Mouse (Mus musculus): ENCODE results near the gene Spcs3. TPM values are rescaled to one million over a fixed set of nuclear protein-coding genes. Genes with fewer than 3 reads are reported as not detected.
"Not testable (repeated sequence)": the region's sequence is repeated elsewhere in the genome, so short reads cannot be mapped to it uniquely, and the experiment has no call there.

The Spcs3 gene
- polyA plus RNA-seq, 1 experiment from 2014 or later: 60.2 TPM

- ATAC-seq (ENCODE audit: insufficient read depth): no peak
- 67% methylated on average over 3 of the region's 3 CpGs for WGBS (ENCODE audit: insufficient replicate concordance)
- no peak overlapping the region for H3K27ac ChIP-seq (replicated peaks)
- no peaks in the 10 kb centered on the region for H3K4me1 ChIP-seq (replicated peaks)
- no peak overlapping the region for H3K9ac ChIP-seq
- no peaks in the 10 kb centered on the region for H3K27me3 ChIP-seq
- H3K4me3 ChIP-seq (replicated peaks): no peak overlapping the region
- no peaks in the 10 kb centered on the region for H3K36me3 ChIP-seq (replicated peaks)
- H3K4me2 ChIP-seq: no peak overlapping the region
- H3K9me3 ChIP-seq (replicated peaks): no peaks in the 10 kb centered on the region
Measured at GRCm38 (mm10) chr8:54537285-54537684, 7.5 kb upstream of the Spcs3 start.

- WGBS (ENCODE audit: insufficient replicate concordance): 79% methylated on average over 5 of the region's 5 CpGs
- H3K4me3 ChIP-seq (replicated peaks): no peak overlapping the region
Measured at GRCm38 (mm10) chr8:54535172-54535571, 5.4 kb upstream of the Spcs3 start.

DNA sequence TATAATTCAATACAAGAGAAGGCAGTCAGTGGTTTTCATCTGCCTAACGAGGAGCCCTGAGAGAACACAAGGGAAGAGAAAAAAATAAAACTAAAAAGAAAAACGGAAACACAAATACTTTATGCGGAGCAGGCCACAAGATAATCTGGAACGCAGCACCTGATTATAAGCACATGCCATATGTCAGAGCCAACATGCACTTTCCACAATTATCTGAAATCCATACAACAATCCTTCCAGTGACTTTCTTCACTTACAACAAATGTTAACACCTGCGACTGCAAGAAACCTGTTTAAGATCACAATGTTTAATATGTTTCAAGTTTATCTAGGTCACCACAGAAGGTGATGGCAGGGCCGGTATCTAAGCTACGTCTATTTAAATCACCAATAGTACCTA, 1.2 kb downstream of the Spcs3 start:
- peaks cover 21% of the 10 kb centered on the region for H3K36me3 ChIP-seq (replicated peaks)
- H3K4me2 ChIP-seq: peak overlapping the region; percentile 89
- H3K27me3 ChIP-seq: no peaks in the 10 kb centered on the region
- peak overlapping the region; percentile 90 for H3K4me3 ChIP-seq (replicated peaks)
- peaks cover 28% of the 10 kb centered on the region for H3K4me1 ChIP-seq (replicated peaks)
- no peak for ATAC-seq (ENCODE audit: insufficient read depth)
- WGBS (ENCODE audit: insufficient replicate concordance): 22% methylated on average over 7 of the region's 7 CpGs
- no peaks in the 10 kb centered on the region for H3K9me3 ChIP-seq (replicated peaks)
- 0 out of 2 replicates have a peak overlapping the region, but pooled peaks have one; percentile 29 for H3K27ac ChIP-seq (replicated peaks)
- peak overlapping the region; percentile 80 for H3K9ac ChIP-seq

More at GRCm38 (mm10) chr8:54535172-54535571, 5.4 kb upstream of the Spcs3 start:
- ATAC-seq (ENCODE audit: insufficient read depth): no peak
- Histone ChIP-seq H3K27ac (replicated peaks) (no peak overlapping the region), H3K9me3 (replicated peaks) (no peaks in the 10 kb centered on the region), H3K4me2 (no peak overlapping the region), H3K4me1 (replicated peaks) (peaks cover 5% of the 10 kb centered on the region; the same call in 1 of the 2 replicates), H3K27me3 (no peaks in the 10 kb centered on the region), H3K36me3 (replicated peaks) (no peaks in the 10 kb centered on the region), H3K9ac (no peak overlapping the region)

DNA sequence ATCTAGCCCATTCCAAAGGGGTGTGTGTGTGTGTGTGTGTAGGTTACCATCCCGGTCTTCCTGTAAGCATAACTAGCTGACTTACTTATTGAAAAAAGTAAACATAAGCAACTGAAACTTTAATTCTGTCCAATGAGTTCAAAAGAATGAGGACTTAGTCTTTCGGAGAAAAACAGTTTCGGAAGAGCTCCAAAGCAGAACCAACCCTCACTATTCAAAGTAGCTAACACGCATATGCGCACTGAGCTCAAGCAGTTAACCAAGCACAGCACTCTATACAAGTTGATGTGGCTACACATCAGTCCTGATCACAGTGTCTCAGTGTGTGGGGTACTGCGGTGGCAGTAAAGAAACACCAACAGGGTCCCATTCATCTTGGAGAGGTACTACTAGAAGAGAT, 3.1 kb downstream of the Spcs3 start:
- no peak for ATAC-seq (ENCODE audit: insufficient read depth)
- Histone ChIP-seq H3K4me3 (replicated peaks) (no peak overlapping the region), H3K27me3 (no peaks in the 10 kb centered on the region), H3K36me3 (replicated peaks) (peaks cover 37% of the 10 kb centered on the region), H3K9me3 (replicated peaks) (no peaks in the 10 kb centered on the region), H3K4me2 (no peak overlapping the region), H3K4me1 (replicated peaks) (peaks cover 28% of the 10 kb centered on the region), H3K27ac (replicated peaks) (no peak overlapping the region), H3K9ac (no peak overlapping the region)
- 89% methylated on average over 6 of the region's 6 CpGs for WGBS (ENCODE audit: insufficient replicate concordance)

GRCm38 (mm10) chr8:54525606-54526005, 4.2 kb downstream of the Spcs3 start:
- H3K27ac ChIP-seq (replicated peaks): no peak overlapping the region
- no peaks in the 10 kb centered on the region for H3K9me3 ChIP-seq (replicated peaks)
- H3K36me3 ChIP-seq (replicated peaks): peaks cover 42% of the 10 kb centered on the region
- peaks cover 35% of the 10 kb centered on the region for H3K4me1 ChIP-seq (replicated peaks)
- no peaks in the 10 kb centered on the region for H3K27me3 ChIP-seq
- no peak overlapping the region for H3K9ac ChIP-seq
- H3K4me3 ChIP-seq (replicated peaks): no peak overlapping the region
- 70% methylated on average over 2 of the region's 2 CpGs for WGBS (ENCODE audit: insufficient replicate concordance)
- peak; percentile 27; the same call in 1 of the 2 replicates for ATAC-seq (ENCODE audit: insufficient read depth)
- H3K4me2 ChIP-seq: no peak overlapping the region

GRCm38 (mm10) chr8:54520516-54520915, 9.3 kb downstream of the Spcs3 start:
- Histone ChIP-seq H3K27me3 (no peaks in the 10 kb centered on the region), H3K9me3 (replicated peaks) (no peaks in the 10 kb centered on the region), H3K4me3 (replicated peaks) (no peak overlapping the region), H3K4me1 (replicated peaks) (peaks cover 16% of the 10 kb centered on the region; the same call in 1 of the 2 replicates), H3K4me2 (no peak overlapping the region), H3K27ac (replicated peaks) (no peak overlapping the region), H3K36me3 (replicated peaks) (peaks cover 34% of the 10 kb centered on the region), H3K9ac (no peak overlapping the region)
- no peak for ATAC-seq (ENCODE audit: insufficient read depth)
- WGBS (ENCODE audit: insufficient replicate concordance): 67% methylated on average over 4 of the region's 4 CpGs

- Histone ChIP-seq H3K27ac (replicated peaks) (no peak overlapping the region), H3K4me2 (no peak overlapping the region), H3K9ac (no peak overlapping the region), H3K27me3 (no peaks in the 10 kb centered on the region), H3K4me3 (replicated peaks) (no peak overlapping the region), H3K36me3 (replicated peaks) (peaks cover 25% of the 10 kb centered on the region), H3K9me3 (replicated peaks) (no peaks in the 10 kb centered on the region), H3K4me1 (replicated peaks) (peaks cover 14% of the 10 kb centered on the region; the same call in 1 of the 2 replicates)
- 73% methylated on average over 10 of the region's 10 CpGs for WGBS (ENCODE audit: insufficient replicate concordance)
- ATAC-seq (ENCODE audit: insufficient read depth): no peak
Measured at GRCm38 (mm10) chr8:54518756-54519460, 10.9 kb downstream of the Spcs3 start.

DNA sequence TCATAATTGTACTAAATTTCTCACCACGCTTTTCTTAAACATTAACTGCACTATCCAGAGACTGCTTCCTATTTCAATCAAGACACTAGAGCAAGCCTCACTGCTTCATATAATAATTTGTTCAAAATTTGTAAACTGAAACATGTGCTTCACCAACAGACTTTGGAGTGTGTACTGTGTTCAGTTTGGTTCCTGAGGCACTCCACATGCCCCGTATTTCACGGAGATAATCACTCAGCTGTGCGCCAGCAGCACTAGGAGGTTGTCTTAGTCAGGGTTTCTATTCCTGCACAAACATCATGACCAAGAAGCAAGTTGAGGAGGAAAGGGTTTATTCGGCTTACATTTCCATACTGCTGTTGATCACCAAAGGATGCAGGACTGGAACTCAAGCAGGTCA, 17.6 kb downstream of the Spcs3 start:
- H3K4me2 ChIP-seq: not testable (repeated sequence)

GRCm38 (mm10) chr8:54511791-54512190, 18.0 kb downstream of the Spcs3 start:
- peak; percentile 75 for ATAC-seq (ENCODE audit: insufficient read depth)
- Histone ChIP-seq H3K9me3 (replicated peaks) (no peaks in the 10 kb centered on the region), H3K36me3 (replicated peaks) (no peaks in the 10 kb centered on the region), H3K4me1 (replicated peaks) (peaks cover 20% of the 10 kb centered on the region), H3K27ac (replicated peaks) (peak overlapping the region; percentile 19; the same call in 1 of the 2 replicates), H3K9ac (no peak overlapping the region), H3K4me3 (replicated peaks) (no peak overlapping the region), H3K27me3 (no peaks in the 10 kb centered on the region), H3K4me2 (0 out of 2 replicates have a peak overlapping the region, but pooled peaks have one; percentile 23)
- 18% methylated on average over 3 of the region's 3 CpGs for WGBS (ENCODE audit: insufficient replicate concordance)

More for the DNA sequence above, 17.6 kb downstream of the Spcs3 start:
- H3K4me1 ChIP-seq (replicated peaks): peaks cover 20% of the 10 kb centered on the region
- not testable (repeated sequence) for H3K36me3 ChIP-seq (replicated peaks); H3K27ac ChIP-seq (replicated peaks); H3K27me3 ChIP-seq; H3K9ac ChIP-seq; H3K9me3 ChIP-seq (replicated peaks); H3K4me3 ChIP-seq (replicated peaks)
- ATAC-seq (ENCODE audit: insufficient read depth): peak; percentile 61
- 21% methylated on average over 5 of the region's 5 CpGs for WGBS (ENCODE audit: insufficient replicate concordance)

DNA sequence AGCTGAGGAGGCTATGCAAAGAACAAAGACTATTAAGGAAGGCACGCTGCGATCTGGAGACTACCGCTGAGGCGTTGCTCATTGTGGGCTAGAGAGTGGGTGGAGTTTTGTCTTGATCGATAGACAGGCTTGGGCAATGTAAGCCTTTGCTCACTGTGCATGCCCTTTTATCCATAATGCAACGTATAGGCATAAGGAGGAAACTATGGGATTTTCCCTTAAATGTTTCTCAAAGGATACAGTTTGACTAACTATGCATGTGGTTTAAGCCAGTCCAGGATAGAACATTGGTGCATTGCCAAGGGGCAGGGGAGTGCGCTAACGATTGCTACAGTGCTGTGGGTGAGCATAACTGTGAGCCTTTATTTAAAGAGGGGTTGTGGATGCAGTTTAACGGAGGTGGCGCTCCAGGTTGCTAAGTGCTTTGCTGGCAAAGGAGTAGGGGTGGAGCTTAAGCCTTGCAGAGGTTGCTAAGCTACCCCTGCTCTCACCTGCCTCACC, 20.5 kb downstream of the Spcs3 start:
- Histone ChIP-seq H3K9ac (no peak overlapping the region), H3K27me3 (no peaks in the 10 kb centered on the region), H3K27ac (replicated peaks) (no peak overlapping the region), H3K4me2 (peak overlapping the region; percentile 59), H3K36me3 (replicated peaks) (no peaks in the 10 kb centered on the region), H3K4me1 (replicated peaks) (peaks cover 23% of the 10 kb centered on the region), H3K4me3 (replicated peaks) (peak overlapping the region; percentile 28; the same call in 1 of the 2 replicates), H3K9me3 (replicated peaks) (no peaks in the 10 kb centered on the region)
- peak; percentile 57; the same call in 1 of the 2 replicates for ATAC-seq (ENCODE audit: insufficient read depth)
- 13% methylated on average over 10 of the region's 10 CpGs for WGBS (ENCODE audit: insufficient replicate concordance)

GRCm38 (mm10) chr8:54508814-54509213, 21.0 kb downstream of the Spcs3 start:
- peak overlapping the region; percentile 59 for H3K4me2 ChIP-seq
- no peaks in the 10 kb centered on the region for H3K9me3 ChIP-seq (replicated peaks)
- no peaks in the 10 kb centered on the region for H3K27me3 ChIP-seq
- peaks cover 23% of the 10 kb centered on the region for H3K4me1 ChIP-seq (replicated peaks)
- peak overlapping the region; percentile 28; the same call in 1 of the 2 replicates for H3K4me3 ChIP-seq (replicated peaks)
- H3K27ac ChIP-seq (replicated peaks): no peak overlapping the region
- no peaks in the 10 kb centered on the region for H3K36me3 ChIP-seq (replicated peaks)
- 0 out of 2 replicates have a peak, but pooled peaks have one; percentile 5 for ATAC-seq (ENCODE audit: insufficient read depth)
- 4% methylated on average over 10 of the region's 11 CpGs for WGBS (ENCODE audit: insufficient replicate concordance)
- no peak overlapping the region for H3K9ac ChIP-seq
